Mouse (Mus musculus): ENCODE measurements around the gene Gcdh.

Gene Gcdh

DNA sequence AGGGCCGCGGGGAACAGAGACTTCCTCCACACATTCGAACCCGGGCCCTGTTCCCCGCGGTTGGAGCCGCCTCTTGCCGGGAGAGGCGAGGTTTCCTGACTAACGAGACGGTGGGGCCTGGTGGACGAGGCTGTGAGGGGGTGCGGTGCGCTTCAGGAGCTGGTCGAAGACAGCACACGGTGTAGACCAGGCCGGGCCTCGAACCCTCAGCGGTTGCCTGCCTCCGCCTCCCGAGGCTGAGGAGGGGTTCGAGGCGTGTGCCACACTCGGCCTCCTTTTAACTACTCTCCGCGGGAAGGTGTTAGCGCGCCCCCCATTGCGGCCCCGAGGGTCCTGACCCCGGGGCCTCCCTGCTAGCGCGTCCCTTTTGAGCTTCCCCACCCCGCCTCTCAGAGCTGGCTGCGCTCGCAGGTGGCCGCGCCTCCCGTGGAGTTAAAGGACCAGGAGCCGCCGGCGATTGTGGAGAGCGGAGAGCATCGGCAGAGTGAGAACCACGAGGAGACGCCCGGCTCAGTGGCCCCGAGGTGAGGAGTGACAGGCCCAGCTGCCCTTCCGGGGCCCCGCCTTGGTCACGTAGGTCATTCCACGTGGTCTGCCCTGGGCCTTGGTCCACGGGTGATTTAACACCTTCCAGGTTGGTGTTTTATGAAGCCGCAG, 21.3 kb downstream of the Gcdh start:
- peak; percentile 57 for DNase-seq (ENCODE audit: low read depth, low spot score)

DNA sequence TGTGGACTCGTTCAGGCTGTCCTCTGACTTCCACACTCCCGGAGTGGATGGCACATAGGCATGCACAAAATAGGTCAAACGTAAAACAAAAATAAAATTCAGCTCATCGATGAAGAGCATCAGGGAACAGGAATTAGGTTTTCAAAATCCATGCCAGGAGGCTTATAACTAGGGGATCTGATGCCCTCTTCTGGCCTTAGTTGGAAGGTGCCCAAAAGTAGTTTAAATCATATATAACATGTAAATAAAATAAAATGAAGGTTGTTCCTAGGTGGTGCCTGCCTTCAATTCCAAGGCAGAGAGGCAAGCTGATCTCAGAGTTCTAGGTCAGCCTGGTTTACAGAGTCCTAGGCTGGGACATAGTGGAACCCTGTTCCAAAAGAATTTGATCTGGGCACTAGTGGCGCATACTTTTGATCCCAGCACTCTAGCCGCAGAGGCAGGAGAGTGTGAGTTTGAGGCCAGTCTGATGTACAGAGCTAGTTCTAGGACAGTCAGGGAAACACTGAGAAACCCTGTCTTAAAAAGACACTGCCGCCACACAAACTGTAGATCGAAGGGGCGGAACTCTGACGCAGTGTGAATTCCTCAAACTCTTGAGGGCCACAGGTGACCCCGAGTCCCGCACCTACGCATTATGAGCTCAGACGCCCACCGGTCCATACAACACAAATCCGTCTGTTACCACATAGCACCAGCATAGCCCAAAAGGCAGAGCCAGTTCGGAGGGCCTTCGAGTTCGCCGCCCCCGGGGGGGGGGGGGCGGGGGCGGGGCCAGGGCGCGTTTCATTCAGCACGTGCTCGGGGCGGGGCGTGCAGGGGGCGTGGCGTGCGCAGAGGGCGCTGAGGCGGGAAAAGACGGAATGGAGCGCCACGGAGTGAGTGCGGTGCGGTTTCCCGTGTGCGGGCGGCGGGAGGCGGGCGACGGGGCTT, 22.1 kb downstream of the Gcdh start, which contains the start of gene Syce2:
TSS of gene Syce2 (plus strand) at position 736 of the 933 bp plus-strand sequence.
- DNase-seq (ENCODE audit: low read depth, low spot score) = peak; percentile 85

DNA sequence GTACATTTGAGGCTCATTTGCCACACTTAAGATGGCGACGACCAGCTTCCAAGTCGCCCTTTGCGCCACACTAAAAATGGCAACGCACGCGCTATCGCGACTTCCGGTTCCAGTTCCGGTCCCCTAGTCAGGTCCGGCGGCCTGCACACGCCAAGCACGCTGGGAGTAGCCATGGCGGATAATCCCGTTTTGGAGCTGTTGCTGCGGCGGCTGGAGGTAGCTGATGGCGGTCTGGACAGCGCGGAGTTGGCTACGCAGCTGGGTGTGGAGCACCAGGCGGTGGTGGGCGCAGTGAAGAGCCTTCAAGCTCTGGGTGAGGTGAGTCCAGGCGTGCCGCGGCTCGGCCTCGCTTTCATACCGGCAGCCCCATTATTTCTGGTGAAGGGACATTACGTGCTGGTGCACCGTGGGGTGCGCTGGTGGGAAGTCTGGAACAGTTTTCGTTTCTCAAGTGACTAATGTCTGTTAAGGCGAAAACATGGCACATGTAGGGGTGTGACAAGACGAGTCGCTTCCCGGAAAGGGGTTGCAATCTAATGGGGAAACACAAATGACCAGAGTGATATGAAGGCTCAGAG, 36.8 kb downstream of the Gcdh start, which contains the start of gene Farsa:
TSS of gene Farsa (plus strand) at position 126 of the 578 bp plus-strand sequence.
- peak; percentile 96 for DNase-seq (ENCODE audit: low read depth, low spot score)

DNA sequence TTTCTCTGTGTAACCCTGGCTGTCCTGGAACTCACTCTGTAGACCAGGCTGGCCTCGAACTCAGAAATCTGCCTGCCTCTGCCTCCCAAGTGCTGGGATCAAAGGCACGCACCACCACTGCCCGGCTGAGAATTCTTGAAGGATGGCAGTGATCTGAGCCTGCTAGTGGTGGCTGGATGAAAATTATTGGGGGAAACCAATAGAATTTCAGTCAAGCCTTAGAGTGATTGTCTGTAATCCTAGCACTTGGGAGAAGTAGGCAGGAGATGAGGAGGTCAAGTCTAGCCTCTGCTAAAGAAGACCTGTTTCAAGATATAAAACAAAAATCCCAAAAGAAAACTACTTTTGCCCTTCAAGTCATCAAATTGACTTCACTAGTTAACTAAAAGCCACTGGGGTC, 37.3 kb downstream of the Gcdh start:
- DNase-seq (ENCODE audit: low read depth, low spot score) = no peak

DNA sequence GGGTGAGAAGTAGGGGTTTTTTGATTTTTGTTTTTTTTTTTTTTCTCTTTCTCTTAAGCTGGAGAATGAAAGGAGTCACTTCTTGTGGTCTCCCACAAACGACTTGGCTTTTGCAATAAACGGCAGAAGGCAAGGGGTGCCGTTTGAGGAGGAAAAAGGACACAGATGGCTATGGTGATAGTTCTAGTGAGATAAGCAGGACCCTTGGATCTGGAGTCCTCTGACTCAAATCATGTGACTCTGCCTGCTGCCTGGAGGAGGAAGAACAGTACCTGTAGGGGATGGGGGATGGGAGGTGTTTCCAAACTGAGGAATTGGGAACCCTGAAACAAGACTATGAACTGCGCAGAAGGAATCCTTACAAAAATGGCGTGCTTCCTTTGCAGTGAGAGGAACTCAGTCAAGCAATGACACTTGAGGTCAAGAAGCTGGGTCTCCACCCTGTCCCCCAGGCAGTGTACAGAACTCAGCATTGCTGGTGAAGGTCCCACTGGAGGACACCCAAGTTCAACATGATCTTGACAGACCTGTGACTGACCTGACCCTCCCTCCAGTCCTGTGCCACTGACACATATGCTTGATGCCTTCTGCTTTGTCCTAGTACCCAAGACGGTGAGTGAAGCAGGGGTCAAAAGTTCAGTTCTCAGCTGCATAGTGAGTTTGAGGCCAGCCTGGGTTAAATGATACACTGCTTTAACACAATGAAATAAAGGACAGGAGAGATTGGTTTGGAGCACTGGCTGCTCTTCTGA, 45.9 kb downstream of the Gcdh start:
- DNase-seq (ENCODE audit: low read depth, low spot score) = peak; percentile 69

DNA sequence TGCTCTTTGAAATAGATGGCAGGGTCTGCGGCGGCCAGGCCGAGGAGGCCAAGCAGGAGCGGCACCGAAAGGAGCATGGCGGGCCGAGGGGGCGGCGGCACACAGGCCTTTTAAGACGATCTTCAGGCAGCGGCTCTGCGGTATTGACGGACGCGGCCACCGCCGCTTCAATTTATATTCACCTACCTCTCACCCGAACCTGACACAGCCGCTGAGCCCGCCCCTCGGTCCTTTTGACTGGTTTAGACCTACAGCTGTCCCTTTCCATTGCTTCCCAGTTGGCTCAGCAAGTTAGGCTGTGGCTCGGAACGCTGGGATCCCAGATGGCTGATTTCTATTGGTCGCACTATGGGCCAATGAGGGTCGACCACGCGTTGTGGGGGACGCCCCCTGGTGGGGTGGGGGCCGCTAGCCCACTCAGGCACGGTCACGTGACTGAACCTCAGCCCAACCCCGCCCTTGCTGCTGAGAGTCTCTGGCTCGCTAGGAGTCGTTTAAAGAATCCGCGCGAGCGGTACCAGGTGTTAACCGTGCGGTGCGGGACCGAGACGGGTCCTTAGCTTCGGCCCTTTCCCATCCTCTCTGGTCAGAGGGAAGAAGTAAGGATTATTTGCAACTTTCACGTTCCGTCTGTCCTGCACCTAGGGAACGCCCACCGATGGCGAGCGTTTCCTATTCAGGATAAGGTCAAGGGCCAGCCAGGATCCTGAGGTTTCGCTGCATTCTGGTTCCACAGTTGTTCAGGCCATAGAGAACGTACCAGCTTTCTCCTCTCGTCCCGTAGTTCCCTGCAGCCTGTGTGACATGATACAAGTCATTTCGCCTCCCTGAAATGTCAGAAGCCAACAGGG, 46.8 kb downstream of the Gcdh start, which contains the start of gene Calr:
TSS of gene Calr (minus strand) at position 213 of the 851 bp plus-strand sequence.
- DNase-seq (ENCODE audit: low read depth, low spot score) = peak; percentile 100

DNA sequence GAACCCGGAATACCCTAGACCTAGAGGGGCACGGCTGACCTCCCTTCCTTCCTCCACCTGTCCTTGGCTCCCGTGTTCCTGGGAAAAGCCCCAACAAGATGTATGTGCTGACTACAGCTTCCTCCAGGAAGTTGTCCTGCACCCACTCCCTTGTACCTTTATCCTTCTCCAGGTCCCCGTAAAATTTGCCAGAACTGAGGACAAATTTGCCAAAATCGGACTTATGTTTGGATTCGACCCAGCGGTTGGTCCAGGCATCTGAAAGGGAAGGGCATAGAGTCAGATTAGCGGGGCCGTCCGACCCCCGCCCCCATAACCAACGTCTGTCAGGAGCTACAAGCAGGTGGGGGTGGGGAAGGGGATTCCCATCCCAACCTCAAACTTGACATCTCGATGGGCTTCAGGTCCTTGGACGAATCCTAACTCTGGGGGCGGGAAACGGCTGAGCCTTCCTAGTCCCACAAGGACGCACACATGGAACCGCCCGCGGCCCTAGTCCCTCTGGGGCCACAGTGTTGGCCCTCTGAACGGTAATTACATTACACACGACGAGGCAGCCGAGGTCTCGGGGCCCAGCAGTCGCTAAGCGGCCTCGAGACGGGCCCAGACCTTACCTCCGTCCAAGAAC, 47.5 kb downstream of the Gcdh start:
- DNase-seq (ENCODE audit: low read depth, low spot score) = peak; percentile 60

DNA sequence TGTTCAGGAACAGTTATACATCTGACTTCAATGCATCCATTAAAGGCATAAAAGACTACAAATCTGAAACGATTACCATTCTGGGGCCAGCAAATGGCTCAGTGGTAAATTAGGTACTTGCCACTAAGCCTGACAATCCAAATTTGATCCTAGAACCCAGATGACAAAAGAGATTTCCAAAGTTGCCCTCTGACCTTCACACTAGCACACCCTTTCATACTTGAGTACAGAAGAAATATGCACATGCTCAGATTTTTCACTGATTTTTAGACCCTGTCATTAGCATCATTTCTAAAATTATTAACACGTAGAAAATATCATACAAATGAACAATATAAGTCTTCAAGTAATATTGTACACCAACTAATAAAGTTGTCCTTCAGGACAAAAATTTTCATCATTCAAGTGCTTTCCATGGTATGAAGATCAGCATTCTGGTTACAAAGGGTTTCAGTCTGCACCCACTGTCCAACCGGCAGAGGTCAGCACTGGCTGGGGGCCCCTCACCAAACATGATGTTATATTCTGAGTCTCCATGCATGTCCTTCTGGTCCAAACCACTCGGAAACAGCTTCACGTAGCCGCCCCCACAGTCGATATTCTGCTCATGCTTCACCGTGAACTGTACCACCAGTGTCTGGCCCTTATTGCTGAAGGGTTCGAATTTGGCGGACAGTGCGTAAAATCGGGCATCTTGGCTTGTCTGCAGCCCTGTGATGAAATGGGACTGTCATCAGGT, 48.2 kb downstream of the Gcdh start:
- no peak for DNase-seq (ENCODE audit: low read depth, low spot score)

DNA sequence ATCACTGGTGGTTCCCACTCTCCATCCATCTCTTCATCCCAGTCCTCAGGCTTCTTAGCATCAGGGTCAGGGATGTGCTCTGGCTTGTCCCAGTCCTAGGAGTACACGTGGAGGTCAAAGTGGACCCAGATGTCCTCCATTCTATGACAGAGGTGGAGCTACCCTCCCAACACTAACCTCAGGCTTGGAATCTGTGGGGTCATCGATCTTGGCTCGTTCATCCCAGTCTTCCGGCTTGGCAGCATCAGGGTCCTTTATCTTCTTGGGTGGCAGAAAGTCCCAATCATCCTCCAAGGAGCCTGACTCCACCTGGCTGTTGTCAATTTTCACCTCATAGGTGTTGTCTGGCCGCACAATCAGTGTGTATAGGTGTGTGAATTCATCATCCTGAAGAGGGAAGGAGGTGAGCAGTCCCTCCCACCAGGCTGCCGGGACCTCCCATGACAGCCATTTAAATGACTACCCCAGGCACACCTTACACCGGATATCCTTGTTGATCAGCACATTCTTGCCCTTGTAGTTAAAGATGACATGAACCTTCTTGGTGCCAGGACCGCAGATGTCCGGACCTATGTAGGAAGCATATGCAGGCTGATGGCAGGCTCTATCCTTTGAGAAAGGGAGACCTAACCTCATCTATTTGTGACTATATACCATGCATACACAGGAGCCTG, 49.2 kb downstream of the Gcdh start:
- DNase-seq (ENCODE audit: low read depth, low spot score) = peak; percentile 61

DNA sequence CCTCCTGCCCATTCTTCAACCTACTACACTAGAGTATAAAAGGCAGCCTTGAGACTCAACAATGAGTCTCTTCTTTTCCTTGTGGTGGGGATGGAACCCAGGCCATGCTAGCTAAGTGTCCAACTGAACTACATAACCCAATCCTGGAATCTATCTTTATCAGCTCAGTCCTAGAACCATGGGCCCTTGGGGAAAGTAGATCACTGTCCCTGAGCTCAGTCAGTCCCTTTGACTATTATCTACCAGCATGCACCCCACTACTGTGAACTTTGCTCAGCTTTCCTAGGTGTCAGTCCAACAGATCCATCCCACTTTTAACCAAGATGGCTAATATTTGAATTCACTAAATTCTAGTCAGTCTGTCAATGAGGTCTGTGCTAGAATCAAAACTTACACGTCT, 52.2 kb downstream of the Gcdh start:
- no peak for DNase-seq (ENCODE audit: low read depth, low spot score)

DNA sequence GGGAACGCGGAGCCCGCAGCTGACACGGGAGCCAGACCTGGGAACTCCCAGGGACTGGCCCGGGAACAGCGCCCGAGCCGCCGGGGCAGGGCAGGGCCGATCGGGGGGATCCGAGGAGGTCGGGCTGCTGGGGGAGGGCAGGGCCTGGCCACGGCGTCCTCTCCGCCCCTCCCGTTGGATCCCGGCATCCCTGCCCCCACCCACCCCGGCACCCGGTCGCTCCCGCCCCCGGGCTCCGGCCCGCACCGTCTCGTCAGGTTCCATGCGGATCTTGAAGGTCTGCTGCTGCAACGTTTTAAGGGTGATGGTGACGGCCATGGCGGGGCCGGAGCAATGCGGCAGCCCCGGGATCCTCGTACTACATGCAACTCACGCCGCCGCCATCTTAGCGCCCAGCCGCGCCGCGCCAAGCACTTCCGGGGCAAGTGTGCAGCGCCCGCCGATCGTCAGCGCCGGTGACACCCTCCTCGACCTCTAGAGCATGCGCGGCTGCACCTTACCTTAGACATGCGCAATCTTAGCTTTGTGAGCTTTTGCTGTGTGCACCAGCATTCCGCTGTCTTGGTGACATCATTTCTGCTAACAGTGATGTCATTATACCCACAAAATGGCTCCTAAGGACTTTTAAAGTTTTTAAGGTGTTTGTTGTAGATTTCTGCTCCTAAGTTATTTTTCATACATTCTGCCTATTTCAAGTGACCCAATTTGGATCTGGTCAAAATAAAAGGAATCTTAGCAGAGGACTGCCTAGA, 53.3 kb downstream of the Gcdh start, which contains the start of gene Rad23a:
TSS of gene Rad23a (minus strand) at position 418 of the 752 bp plus-strand sequence.
- peak; percentile 98 for DNase-seq (ENCODE audit: low read depth, low spot score)

DNA sequence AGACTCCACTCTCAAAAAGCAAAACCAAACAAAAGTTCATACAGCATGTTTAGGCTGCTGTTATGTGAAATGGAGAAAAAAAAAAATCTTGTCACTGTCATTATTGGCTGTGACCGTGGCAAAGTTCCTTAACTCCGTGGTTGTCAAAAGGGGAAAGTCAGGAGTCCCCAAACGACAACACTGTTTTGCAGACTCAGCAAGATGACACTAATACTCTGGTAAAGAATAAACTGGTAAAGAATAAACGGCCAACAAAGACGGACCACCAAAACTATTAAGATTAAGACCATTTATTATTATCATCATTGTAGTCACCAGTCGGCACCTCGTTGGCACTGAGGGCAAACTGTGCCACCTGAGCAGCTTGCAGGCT, 53.9 kb downstream of the Gcdh start:
- no peak for DNase-seq (ENCODE audit: low read depth, low spot score)

DNA sequence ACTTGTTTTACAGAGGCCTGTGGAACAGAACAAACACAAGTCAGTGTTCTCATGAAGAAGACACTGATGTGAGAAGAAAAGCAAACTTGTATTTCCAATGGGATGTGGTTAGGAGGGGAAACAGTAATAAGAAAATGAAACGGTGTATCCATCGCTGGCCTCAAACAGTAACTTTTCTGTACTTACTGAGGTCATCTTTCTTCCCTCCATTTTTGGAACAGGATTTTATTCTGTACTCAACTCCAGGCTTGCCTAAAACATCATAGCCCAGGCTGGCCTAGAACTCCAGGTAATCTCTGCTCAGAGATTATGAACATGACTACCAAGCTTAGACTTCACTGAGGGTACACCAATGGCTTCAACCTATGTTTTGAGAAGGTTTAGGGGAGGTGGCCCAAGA, 54.3 kb downstream of the Gcdh start:
- DNase-seq (ENCODE audit: low read depth, low spot score) = no peak

DNA sequence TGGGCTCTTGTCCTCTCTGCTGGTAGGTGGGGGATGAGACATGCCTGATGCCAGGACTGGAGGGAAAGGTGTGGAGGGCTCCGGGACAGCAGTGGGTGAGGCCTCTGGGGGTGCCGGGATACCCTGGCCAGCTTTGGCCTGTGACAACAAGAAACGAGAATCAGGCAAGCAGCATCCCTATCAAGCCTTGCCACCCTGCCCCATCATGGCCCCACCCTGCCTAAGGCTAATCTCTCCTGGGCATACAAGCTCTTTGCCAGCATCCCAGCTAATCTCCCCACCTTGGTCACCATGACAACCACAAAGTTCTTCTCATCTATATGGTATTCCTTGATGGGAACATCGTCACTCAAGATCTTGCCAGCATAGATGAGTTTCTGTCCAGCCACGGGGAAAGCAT, 55.2 kb downstream of the Gcdh start:
- no peak for DNase-seq (ENCODE audit: low read depth, low spot score)

DNA sequence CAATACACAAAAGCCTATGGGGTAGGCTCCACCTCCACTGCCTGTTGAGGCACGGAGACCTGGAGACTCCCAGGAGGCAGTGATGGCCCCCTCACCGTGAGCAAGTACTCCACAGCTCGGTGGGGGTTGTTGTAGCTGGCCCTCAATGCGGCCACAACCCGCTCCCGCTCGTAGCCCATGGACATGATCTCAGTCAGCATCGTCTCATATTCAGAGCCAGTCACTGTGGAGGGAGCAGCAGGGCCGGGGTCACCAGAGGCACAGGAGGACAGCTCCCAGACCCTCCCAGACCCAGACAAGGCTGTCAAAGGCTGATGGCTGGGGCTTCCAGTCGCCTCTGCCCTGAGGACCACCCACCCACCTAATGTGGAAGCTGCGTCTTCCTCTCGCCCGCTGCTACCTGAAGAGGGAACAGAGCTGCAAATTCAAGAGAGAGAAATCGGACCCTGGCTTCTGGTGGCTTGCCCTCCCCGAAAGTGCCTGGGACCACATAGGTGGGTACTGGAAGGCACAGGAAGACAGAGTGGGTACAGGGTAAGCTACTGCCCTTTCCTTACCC, 55.7 kb downstream of the Gcdh start:
- no peak for DNase-seq (ENCODE audit: low read depth, low spot score)

DNA sequence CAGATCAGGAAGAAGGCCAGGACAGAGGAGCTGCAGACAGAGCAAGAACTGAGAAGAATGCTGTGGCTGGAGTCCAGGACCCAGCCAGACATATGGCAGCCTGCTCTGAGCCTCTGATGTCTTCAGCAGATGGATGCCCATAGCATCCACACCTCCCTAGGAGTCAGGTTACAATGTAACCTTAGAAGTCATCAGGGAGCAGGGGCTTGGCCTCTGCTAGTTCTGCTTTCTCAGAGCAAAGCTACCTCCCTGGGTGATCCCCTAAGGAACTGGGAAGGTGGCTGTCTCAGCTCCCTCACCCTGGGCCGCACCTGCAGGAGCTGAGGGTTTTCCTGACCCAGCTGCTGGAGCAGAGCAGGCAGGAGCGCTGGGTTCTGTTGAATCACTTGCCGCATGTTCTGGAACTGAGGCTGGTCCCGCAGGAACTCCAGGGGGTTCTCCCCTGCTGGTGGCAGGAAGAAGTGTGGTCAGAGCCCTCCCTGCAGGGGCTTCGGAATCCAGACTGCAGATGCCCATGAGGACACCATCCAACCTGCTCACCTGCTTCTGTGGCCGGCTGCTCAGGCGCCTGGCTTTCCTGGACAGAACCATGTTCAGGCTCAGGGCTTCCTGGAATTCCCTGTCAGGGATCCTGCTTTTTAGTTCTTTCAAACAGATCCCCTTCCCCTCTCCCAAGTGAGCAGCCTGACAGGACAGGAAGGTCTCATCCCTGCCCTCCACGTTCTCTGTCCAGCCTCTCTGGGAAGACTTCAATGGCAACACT, 56.4 kb downstream of the Gcdh start:
- DNase-seq (ENCODE audit: low read depth, low spot score) = peak; percentile 57
